Mouse (Mus musculus) MEL (cell line): Measurements from ENCODE around the gene Mef2d. TPM values are rescaled to one million over a fixed set of nuclear protein-coding genes. Genes with fewer than 3 reads are reported as not detected.

Experiments
- DNase-seq: peaks from one replicate; pipeline ENCODE4 v3.0.0; 2011; ENCODE audit warnings: low read depth, low spot score
- H3K27ac ChIP-seq: 2 replicates; pipeline ENCODE4 v1.5.1; 2012; ENCODE audit warnings: low read depth, mild to moderate bottlenecking, control low read depth, low read length, moderate library complexity; ENCODE audit not compliant: control insufficient read depth
- H3K27me3 ChIP-seq, 2 experiments: fragments of 150-350 bp in 1 of 2; sonication (generic) in 1 of 2; 2 replicates each; pipeline ENCODE4 v1.6.1; 2012; ENCODE audit warnings: low read length in 2 of 2, mild to moderate bottlenecking in 2 of 2, improper control_type of control experiment in 1 of 2, moderate library complexity in 1 of 2; ENCODE audit not compliant: insufficient read depth in 2 of 2, control insufficient read depth in 1 of 2
- H3K36me3 ChIP-seq, 2 experiments: 2 replicates each; pipeline ENCODE4 v1.6.1; 2012 to 2014; ENCODE audit warnings: low read length in 2 of 2, improper control_type of control experiment in 1 of 2, inconsistent platforms in 1 of 2, mild to moderate bottlenecking in 1 of 2; ENCODE audit not compliant: insufficient read depth in 2 of 2, control insufficient read depth in 1 of 2
- H3K4me1 ChIP-seq, 2 experiments: fragments of 150-350 bp in 1 of 2; sonication (generic) in 1 of 2; 2 replicates each; pipeline ENCODE4 v1.6.1; 2012; ENCODE audit warnings: low read length in 2 of 2, improper control_type of control experiment in 1 of 2, mild to moderate bottlenecking in 1 of 2; ENCODE audit not compliant: insufficient read depth in 2 of 2, control insufficient read depth in 1 of 2
- H3K4me3 ChIP-seq, 2 experiments: fragments of 150-350 bp in 1 of 2; sonication (generic) in 1 of 2; 2 replicates each; pipeline ENCODE4 v1.5.1; 2012; ENCODE audit warnings: low read depth in 2 of 2, low read length in 2 of 2, mild to moderate bottlenecking in 2 of 2, moderate library complexity in 2 of 2, control low read depth in 1 of 2, improper control_type of control experiment in 1 of 2; ENCODE audit not compliant: control insufficient read depth in 1 of 2, insufficient read depth in 1 of 2
- H3K79me2 ChIP-seq: 2 replicates; pipeline ENCODE4 v1.6.1; 2012; ENCODE audit warnings: mild to moderate bottlenecking, low read length, moderate library complexity; ENCODE audit not compliant: control insufficient read depth, poor library complexity, insufficient read depth
- H3K9ac ChIP-seq: 2 replicates; pipeline ENCODE4 v1.6.1; 2012; ENCODE audit warnings: low read depth, mild to moderate bottlenecking, control low read depth, low read length, moderate library complexity; ENCODE audit not compliant: control insufficient read depth, poor library complexity, severe bottlenecking
- H3K9me3 ChIP-seq: fragments of 150-350 bp; sonication (generic); replicated peaks from 2 replicates; pipeline ENCODE4 v1.6.1; 2012; ENCODE audit warnings: mild to moderate bottlenecking, low read length, improper control_type of control experiment, moderate library complexity; ENCODE audit not compliant: insufficient read depth
- ETS1 ChIP-seq: IDR thresholded peaks from 2 replicates; pipeline ENCODE4 v1.6.1; 2012; ENCODE audit warnings: low read depth, mild to moderate bottlenecking, inconsistent platforms, low read length, improper control_type of control experiment, moderate library complexity
- HCFC1 ChIP-seq: IDR thresholded peaks from 2 replicates; pipeline ENCODE4 v1.6.1; 2012; ENCODE audit warnings: low read depth, mild to moderate bottlenecking, inconsistent platforms, low read length, improper control_type of control experiment, moderate library complexity
- JUND ChIP-seq: IDR thresholded peaks from 2 replicates; pipeline ENCODE4 v1.6.1; 2011; ENCODE audit warnings: low read depth, mild to moderate bottlenecking, improper control_type of control experiment, low read length
- KAT2A ChIP-seq: conservative IDR thresholded peaks from 2 replicates; pipeline ENCODE4 v1.6.1; 2012; ENCODE audit warnings: low read depth, low read length, improper control_type of control experiment, inconsistent platforms
- MAFK ChIP-seq: IDR thresholded peaks from 2 replicates; pipeline ENCODE4 v1.6.1; 2011; ENCODE audit warnings: low read depth, mild to moderate bottlenecking, low read length, improper control_type of control experiment, borderline replicate concordance
- MEF2A ChIP-seq: IDR thresholded peaks from 2 replicates; pipeline ENCODE4 v1.6.1; 2014; ENCODE audit warnings: low read depth, mild to moderate bottlenecking, inconsistent platforms, low read length, improper control_type of control experiment; ENCODE audit not compliant: poor library complexity, insufficient replicate concordance, severe bottlenecking; ENCODE audit errors: extremely low read depth
- MXI1 ChIP-seq: IDR thresholded peaks from 2 replicates; pipeline ENCODE4 v1.6.1; 2011; ENCODE audit warnings: mild to moderate bottlenecking, low read depth, low read length, improper control_type of control experiment
- RAD21 ChIP-seq: IDR thresholded peaks from 2 replicates; pipeline ENCODE4 v1.6.1; 2011; ENCODE audit warnings: mild to moderate bottlenecking, low read depth, low read length, improper control_type of control experiment
- RCOR1 ChIP-seq: IDR thresholded peaks from 2 replicates; pipeline ENCODE4 v1.6.1; 2012; ENCODE audit warnings: low read depth, mild to moderate bottlenecking, inconsistent platforms, low read length, improper control_type of control experiment
- USF1 ChIP-seq: IDR thresholded peaks from 2 replicates; pipeline ENCODE4 v1.6.1; 2014; ENCODE audit warnings: low read depth, mild to moderate bottlenecking, inconsistent platforms, low read length, improper control_type of control experiment, moderate library complexity
- ZMIZ1 ChIP-seq: IDR thresholded peaks from 2 replicates; pipeline ENCODE4 v1.6.1; 2012; ENCODE audit warnings: low read depth, mild to moderate bottlenecking, inconsistent platforms, low read length, improper control_type of control experiment, moderate library complexity
- polyA plus RNA-seq, 2 experiments: library from polyadenylated mRNA; stranded (reverse) in 1 of 2; unstranded in 1 of 2; fragments of >175 nt in 1 of 2; fragments of >200 nt in 1 of 2; gene quantifications; 2 replicates each; pipeline versions ENCODE4 v1.2.1 to v1.2.4; 2012; ENCODE audit warnings: low replicate concordance in 2 of 2, low read depth in 1 of 2; ENCODE audit not compliant: insufficient read length in 2 of 2, insufficient read depth in 1 of 2, missing spikeins in 1 of 2
- total RNA-seq: library from RNA; depleted of rRNA; stranded (reverse); fragments of 300-350 nt; gene quantifications from 2 replicates; pipeline ENCODE4 v1.2.3, GENCODE M21; 2012

The Mef2d gene
- total and polyA plus RNA-seq, 3 experiments: 16.9 to 117 (median 71.4) TPM

DNA sequence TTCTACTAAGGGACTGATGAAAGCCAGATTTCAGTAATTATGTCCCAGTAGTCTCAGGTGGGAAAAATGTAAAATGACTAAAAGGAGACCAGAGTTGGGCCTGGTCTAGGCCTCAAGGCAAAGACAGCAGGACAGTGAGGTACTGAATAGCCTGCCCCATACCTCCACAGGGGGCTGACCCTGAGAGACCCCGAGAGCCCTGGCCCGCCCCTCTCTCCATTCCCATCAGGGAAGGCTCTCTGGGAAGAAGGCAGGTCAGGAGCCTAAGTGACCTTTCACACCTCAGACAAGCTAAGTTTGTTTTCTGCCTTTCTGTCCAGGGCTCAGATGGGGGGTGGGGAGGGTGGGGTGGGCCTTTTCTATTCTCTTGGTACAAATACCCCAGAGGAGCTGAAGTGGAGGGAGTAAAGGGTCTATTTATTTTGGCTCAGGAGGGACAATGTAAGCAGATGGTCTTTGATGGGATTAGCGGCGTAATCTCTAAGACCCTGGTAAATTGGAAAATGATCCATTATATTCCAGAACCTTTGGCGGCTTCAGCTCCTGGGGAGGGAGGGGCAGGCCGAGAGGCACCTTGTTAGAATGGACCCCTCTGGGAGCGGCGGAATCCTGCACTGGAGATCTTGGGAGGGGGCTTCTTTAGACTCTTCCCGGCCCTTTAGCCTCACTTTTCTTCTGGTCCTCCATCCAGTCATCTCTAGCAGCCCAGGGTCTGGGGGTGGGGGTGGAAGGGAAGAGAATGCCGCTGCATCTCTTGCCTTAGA is 55.8 kb downstream of the Mef2d start:
- TF ChIP-seq RCOR1: no peak
- TF ChIP-seq MEF2A: no peak
- no peak for TF ChIP-seq MAFK
- no peak for TF ChIP-seq JUND
- TF ChIP-seq ZMIZ1: no peak
- TF ChIP-seq USF1: no peak
- TF ChIP-seq ETS1: no peak
- Histone ChIP-seq H3K27me3 (peaks cover 5 to 7% of the 10 kb centered on the region in 2 experiments; a peak in 3 of 4 replicates), H3K36me3 (no peaks in the 10 kb centered on the region; a peak in 1 of 4 replicates), H3K4me1 (peaks cover 0 to 3% of the 10 kb centered on the region in 2 experiments; a peak in 3 of 4 replicates), H3K79me2 (no peaks in the 10 kb centered on the region), H3K9me3 (no peaks in the 10 kb centered on the region), H3K27ac (no peak overlapping the region), H3K9ac (no peak overlapping the region), H3K4me3 (no peak overlapping the region)
- DNase-seq: no peak

- Histone ChIP-seq H3K27ac (no peak overlapping the region), H3K27me3 (peaks cover 5 to 7% of the 10 kb centered on the region in 2 experiments)
- no peak for TF ChIP-seq KAT2A
- TF ChIP-seq, all 39 proteins: peak for 0
- Histone ChIP-seq H3K4me1 (peaks cover 0 to 3% of the 10 kb centered on the region in 2 experiments; a peak in 3 of 4 replicates), H3K79me2 (no peaks in the 10 kb centered on the region), H3K9me3 (no peaks in the 10 kb centered on the region), H3K4me3 (no peak overlapping the region), H3K36me3 (no peaks in the 10 kb centered on the region; a peak in 1 of 4 replicates), H3K9ac (no peak overlapping the region)
- DNase-seq: no peak
These were observed 56.4 kb downstream of the Mef2d start for GRCm38 (mm10) chr3:88198505-88199020.

- H3K79me2 ChIP-seq: no peaks in the 10 kb centered on the region
- TF ChIP-seq RAD21: no peak
- no peak for TF ChIP-seq USF1
- TF ChIP-seq JUND: no peak
- no peak for TF ChIP-seq MAFK
- TF ChIP-seq RCOR1: no peak
- no peak for TF ChIP-seq MXI1
- TF ChIP-seq HCFC1: no peak
These were observed 57.5 kb downstream of the Mef2d start for GRCm38 (mm10) chr3:88199541-88200110.

More at GRCm38 (mm10) chr3:88199541-88200110, 57.5 kb downstream of the Mef2d start:
- H3K27ac ChIP-seq: no peak overlapping the region
- H3K27me3 ChIP-seq: peaks cover 5 to 11% of the 10 kb centered on the region in 2 experiments
- H3K9ac ChIP-seq: no peak overlapping the region
- H3K9me3 ChIP-seq: no peaks in the 10 kb centered on the region
- H3K4me1 ChIP-seq: peaks cover 0 to 3% of the 10 kb centered on the region in 2 experiments; a peak in 3 of 4 replicates
- H3K4me3 ChIP-seq: no peak overlapping the region
- DNase-seq: no peak
- no peaks in the 10 kb centered on the region; a peak in 1 of 4 replicates for H3K36me3 ChIP-seq
